Mouse (Mus musculus) layer of hippocampus, postnatal 36 days (tissue): Measurements from ENCODE around the gene Anks1. TPM values are rescaled to one million over a fixed set of nuclear protein-coding genes. Genes with fewer than 3 reads are reported as not detected.
A peak's percentile ranks its signal among the peaks of the same experiment; 100 is the strongest.
"Not testable (repeated sequence)": the region's sequence is repeated elsewhere in the genome, so short reads cannot be mapped to it uniquely, and the experiment has no call there.

ENCODE experiments used
- DNase-seq, 2 experiments: peaks; one replicate each; pipeline ENCODE4 v3.0.0; 2022
- total RNA-seq, 2 experiments: library from RNA; stranded (reverse); gene quantifications; 2 replicates each; pipeline ENCODE4 v1.2.3; 2021

Gene Anks1
- total RNA-seq, 2 experiments from 2014 or later: 39.9 to 40.4 TPM

DNA sequence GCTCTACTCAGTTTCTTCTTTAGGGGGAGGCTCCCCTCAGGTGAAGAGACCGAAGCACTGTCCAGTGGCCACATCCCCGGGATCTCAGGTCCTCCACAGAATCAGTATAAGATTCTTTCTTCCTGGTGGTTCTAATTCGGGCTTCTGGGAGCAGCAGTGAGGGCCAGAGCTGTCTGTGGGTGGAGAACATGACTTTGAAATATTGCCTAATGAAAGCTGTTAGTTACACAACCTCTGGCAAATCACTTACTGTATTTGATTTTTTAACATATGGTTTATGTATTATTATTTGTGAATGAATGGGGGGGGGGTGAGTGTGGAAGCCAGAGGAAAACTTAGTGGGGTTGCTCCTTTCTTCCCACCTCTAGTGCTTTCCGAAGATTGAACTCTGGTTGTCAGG is 22.7 kb downstream of the Anks1 start:
- DNase-seq: no peak

DNA sequence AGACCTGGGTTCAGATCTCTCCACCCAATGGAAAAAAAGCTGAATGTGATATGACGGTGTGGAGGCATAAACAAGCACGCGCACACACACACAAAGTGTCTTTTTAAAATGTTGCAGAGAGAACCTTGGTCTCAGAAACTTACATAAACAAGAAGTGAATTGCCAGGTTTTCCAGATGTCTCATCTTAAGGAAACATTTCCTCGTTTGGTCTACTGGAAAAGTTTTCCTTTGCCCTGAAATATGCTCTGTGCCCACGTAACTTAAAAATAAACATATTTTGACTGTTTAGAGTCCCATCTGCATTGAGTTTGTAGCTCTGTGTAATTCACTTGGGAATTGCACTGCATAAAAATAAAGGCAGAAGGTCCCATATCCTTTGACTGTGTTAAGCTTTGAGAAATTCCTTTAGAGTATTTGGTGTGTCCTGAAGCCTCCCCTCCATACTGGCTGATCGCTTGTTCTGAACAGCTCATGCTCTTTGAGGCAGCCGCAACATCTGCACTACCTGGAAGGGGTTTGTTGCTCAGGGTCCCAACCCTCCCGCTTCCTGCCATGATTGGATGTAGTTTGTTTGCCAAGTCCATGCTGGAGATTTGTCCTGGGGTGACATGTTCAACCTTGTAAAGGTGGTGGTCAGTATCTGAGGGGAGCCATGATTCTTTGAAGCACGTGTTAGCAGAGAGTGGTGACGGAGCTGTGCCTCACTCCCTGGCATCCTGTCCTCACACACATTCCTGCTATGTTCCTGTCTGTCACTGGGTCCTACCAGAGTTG is 25.2 kb downstream of the Anks1 start:
- no peak for DNase-seq

DNA sequence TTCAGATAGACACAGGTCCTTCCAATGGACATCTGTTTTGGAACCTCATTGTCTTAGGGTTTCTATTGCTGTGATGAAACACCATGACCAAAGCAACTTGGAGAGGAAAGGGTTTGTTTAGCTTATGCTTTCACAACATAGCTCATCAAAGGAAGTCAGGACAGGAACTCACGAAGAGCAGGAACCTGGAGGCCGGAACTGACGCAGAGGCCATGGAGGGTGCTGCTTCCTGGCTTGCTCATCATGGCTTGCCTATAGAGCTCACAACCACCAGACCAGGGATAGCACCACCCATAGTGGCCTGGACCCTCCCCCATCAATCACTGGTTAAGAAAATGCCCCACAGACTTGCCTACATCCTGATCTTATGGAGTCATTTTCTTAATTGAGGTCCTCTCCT is 26.0 kb downstream of the Anks1 start:
- DNase-seq: no peak

DNA sequence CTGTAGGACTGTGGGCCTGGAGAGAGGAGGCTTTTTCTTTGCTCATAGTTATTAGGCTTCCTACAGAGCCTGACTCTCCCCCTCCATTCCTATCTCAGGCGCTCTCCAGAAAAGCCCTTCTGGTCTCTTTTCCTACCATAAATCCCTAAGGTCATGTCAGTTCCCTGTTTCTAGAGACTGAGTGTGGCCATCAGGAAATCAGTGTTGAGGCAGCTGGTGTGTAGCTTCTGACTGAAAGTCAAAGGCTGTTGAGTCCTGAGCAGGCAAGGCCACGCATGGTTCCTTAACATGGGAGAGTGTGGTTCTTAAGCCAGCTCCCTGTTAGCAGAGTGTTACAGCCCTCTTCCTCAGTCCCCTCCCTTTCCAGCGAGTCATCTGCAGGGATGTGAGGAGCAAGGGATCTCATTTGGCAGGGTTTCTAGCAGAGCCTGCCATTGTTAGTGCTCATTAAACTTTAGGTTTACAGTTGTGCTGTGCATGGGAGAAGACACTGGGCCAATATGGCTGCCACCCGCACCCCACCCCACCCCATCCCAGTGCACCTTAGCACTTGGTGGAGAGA is 28.0 kb downstream of the Anks1 start:
- DNase-seq: no peak

DNA sequence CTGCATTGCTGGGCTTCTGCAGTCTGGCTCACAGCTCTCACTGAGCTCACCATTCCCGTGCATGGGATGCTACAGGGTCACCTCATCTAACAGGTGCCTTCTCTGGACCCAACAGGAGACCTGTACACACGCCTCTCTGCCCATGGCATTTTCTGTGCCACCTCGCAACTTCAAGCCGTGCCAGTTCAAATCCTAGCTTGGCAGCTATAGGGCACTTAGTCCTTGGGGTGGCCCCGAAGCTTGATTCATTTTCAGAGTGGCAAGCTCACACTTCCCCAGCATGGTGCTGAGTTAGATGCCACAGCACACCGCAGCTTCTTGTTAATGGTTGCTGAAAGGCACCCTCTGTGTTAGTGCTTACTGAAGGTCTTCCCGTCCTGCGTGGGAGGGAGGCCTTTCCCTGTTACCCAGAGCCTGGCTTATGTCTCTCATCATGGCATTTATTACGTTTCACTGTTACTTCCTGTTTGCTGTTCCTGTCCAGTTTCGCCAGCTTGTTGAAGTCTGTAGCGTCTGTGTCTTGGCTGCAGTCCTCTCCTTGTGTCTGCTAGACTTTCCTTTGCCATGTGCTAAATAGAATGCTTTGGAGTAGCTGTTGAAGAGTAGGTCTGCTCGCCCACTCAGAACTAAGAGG is 29.1 kb downstream of the Anks1 start:
- DNase-seq: peak; percentile 9 to 16

DNA sequence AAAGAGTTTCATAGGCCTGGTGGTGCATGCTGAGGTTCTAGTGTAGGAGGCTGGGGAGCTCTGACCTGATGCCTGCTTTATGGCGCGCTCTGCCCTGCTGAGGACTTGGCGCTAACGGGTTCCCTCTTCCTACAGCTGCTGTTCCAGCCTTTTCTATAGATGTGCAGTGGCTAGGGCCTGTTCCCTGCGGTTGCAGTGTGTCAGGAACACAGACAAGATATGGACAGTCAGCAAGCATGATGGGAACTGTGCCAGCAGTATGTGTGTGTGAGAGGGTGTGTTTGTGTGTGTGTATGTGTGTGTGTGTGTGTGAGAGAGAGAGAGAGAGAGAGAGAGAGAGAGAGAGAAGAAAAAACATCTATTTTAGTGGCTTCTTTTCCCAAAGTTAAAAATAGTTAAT is 29.9 kb downstream of the Anks1 start:
- no peak for DNase-seq

DNA sequence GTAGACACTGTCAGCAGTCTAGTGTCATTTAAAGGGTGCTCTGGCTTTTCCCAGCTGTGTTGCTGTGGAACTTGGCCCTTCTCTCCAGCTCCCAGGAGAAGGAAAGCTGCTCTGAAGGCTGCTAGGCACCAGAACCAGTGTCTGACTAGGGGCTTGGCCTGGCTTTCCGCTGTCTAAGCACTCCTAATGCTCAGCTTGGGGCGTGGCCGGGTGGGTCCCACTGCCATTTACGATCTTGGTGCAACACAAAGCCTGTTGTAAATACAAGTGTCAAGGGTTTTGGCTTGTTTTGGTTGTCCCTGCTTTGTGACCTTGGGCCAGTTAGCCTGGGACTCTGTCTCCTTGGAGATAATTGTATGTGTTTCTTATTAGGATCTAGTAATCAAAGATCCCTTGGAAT is 31.2 kb downstream of the Anks1 start:
- DNase-seq: no peak

DNA sequence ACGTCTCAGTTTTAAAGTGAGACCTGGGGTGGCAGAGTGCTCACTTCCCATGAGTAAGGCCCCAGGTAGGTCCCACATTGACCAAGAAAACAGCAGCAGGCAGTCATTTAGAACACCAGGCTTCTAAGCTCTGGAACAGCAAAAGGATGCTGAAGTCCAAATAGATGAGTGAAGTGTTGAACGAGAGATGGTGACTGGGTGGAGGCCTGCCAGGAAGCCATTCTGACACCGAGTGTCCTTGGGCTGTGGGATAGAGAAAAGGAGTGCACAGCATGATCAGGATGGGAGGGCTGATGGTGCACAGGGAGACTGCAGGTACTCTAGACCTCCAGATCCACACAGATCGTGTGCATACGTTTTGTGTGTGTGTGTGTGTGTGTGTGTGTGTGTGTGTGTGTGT is 32.1 kb downstream of the Anks1 start:
- no peak for DNase-seq

DNA sequence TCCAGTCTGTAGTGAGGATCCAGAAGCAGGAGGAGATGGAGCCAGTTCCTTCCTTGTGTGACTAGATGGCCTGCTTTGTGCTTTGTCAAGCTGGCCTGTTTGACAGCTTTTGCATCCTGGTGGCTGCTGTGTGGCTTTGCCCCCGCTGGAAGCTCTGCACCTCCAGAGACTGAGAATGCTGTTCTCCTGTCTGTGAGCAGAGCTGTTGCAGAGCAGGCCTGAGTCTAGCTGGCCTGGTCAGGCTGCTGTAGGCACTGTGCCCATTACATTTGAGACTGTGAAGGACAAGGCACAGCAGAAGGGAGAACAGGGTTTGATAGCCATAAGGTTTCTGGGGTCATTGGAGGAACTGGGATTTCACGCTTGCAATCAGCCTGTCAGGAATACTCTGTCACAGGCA is 32.6 kb downstream of the Anks1 start:
- no peak for DNase-seq

DNA sequence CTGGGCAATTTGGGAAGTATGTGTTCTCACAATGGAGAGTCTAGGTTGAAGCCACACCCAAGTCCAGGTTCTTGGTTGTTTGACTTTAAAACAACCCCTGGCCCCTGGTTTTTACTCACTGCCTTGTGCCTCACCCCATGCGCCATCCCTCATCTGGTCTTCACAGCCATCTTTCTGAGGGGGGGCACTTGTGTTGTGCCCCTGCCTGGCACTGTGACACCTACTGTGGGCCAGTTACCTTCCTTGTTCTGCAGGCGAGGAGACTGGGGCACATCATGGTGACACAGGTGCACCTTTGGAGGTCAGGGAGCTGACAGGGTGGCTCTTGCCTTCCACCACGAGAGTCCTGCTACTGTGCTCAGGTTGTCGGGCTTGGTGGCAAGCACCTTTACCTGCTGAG is 33.0 kb downstream of the Anks1 start:
- DNase-seq: no peak

DNA sequence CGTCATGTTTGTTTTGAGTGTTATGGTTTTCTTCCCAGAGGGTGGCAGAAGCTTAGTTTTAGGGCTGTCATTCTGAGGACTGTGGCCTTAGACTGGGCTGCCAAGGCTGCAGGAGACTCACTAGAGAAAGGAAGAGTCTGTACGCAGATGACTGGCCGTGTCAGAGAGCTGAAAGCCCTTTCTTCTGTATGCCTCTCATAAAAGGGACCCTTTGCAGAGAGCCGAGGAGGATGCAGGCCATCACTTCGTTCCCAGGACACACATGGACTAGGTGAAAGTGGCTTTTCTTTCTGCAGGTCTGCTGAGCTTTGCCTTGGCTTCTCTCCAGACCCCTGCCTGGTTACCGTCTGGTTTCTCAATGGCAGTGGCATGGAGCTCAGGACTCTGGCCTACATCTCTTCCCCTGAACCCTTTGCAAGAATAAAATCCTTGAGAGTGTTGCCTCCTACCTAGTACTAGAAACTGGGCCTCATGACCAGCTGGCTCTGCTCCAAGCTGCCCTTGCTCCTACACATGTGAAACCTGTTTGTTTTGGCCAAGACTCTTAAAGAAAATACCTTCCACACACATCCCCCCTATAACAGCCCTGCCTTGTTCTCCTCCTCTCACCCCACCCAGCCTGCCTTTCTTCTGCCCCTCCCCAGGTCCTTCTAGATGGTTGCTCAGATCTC is 36.6 kb downstream of the Anks1 start:
- DNase-seq: peak in 1 of 2 experiments; percentile 22

DNA sequence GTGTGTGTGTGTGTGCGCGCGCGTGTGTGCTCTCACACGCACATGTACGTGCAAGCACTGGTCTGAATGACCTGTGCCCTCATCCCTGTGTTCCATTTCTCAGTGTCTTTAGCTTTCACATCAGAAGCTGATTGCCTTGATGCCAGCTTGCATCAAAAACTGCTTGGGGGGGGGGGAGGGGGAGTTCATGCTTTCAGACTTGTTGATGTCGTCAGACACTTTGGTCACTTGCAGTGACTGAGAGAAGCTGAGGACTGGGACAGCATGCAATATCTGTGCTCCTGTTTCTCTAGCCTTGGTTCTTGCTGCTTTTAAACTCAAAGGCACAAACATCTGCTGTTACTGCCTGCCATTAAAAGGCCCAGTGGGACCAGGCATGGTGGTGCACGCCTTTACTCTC is 37.3 kb downstream of the Anks1 start:
- no peak for DNase-seq

DNA sequence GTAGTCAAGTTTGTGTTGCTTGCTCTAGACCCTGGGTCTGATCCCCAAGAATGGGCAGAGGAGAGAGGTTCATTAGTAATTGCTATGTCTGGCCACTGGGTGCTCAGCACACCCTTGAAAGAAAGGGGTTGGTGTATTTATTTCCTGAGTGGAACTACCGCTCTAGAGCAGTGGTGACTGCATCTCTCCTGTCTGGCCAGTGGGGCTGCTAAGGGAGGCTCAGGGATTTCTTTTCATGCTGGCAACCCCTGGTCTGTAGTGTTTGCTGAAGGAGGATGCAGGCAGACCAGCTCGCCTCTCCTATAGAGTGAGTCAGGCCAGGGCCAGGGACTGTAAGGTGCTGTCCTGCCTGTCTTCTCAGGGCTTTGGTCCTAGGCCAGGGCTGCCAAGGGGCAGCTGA is 38.0 kb downstream of the Anks1 start:
- DNase-seq: no peak

DNA sequence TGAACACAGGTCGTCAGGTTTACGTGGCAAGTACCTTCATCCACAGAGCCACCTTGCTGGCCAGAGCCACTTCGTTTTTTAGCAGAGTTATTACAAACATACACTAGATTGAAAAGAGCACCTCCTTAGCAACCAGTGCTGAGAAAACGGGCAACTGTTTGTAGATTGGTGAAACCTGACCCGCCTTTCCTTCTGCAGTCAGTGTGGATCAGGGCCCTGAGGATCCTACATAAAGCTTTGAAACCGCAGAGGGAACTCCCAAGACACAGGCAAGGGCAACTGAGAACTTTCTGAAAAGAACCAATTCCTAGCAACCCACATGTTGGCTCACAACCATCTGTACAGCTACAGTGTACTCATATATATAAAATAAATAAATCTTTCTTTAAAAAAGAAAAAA is 44.0 kb downstream of the Anks1 start:
- DNase-seq: no peak

DNA sequence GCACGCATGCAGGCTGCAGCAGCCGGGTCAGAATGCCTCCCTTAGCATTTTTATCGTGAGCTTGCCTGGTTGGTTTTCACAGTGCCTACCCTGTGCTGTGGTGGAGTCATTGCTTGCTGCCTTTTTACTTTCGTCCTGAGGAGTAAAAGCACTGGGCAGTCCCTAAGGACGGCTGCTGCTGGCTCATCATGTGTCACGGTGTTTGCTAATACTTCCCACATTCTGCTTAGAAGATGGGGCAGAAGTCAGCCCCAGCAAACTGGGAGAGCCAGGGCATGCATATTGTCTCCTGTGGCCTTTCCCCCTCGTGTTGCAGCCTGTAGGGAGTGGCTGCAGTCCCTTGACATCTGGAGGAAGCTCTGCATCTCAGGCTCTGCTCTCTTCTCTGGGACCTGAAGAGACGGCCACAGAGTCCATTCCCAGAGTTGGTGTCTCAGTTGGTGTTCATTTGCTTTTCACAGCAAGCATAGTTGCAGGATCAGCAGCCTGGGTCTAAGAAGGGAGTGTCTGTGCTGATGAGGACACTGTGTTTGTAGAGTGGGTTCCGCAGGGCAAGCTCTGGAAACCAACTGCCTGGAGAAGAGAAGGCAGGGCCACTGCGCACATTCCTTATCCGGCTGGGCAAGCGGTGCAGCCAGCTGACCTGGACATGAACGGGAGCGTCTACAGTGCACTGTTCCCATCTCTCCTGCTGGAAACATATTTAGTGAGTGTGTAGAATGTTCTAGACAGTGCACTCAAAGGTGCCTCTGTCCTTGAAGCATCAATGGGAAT is 45.7 kb downstream of the Anks1 start:
- DNase-seq: no peak

DNA sequence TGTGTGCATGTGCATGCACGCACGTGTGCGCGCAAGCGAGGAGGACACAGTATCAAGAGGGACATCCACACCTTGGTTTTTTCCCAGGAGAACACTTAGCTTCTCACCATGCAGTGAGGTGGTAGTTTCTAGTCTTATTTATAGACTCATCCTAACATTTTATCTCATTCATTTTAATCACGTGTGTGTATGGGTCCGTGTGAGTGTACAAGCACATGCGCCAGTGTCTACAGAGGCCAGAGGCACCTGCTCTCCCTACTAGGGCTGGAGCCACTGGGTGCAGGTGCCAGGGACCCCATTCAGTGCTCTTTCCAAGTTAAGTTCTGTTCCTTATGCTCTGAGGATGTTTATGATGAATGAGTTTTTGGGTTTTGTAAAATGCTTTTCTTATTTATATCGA is 48.5 kb downstream of the Anks1 start:
- no peak for DNase-seq

DNA sequence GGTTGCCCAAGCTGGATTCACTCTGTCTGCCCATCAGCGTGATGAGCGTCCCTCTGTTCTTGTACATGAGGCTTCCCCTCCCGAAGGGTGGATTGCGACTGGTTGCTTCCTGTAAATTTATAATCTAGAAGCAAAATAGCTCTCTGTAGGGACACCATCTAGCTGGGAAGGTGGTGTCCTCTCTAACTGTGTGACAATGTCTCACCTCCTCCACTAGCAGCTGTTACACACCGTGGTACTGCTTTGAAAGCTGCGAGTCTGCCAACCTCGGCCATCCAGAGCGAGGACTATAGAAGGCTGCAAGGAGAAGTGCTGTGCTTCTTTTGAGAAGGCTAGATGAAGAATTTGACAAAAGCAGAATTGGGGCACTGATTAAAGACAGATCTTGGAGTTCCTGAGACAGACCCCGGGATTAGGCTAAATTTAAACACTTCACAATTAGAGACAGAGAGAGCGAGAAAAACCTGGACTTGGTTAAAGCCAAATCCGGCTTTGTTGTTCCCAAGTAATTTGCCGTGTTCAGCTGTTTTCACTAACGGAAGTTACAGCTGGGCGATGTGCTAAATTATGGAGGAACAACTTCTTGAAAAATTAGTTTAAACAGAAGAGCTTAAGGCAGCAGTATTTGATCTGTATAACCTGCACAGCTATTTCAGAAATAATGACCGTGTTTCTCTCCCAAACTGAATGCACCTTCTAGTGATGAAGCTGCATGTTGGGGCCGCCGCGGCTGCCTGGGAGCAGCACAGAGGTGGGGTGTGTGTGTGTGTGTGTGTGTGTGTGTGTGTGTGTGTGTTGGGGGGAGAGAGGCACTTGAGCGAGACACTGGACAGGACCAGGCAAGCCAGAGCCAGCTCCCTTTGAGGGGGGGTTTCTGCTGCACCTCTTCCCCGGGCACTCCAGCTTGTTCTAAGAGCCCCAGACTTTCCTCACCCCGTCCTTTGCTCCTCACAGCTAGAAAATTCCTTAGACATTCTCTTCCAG is 51.3 kb downstream of the Anks1 start:
- DNase-seq: no peak

DNA sequence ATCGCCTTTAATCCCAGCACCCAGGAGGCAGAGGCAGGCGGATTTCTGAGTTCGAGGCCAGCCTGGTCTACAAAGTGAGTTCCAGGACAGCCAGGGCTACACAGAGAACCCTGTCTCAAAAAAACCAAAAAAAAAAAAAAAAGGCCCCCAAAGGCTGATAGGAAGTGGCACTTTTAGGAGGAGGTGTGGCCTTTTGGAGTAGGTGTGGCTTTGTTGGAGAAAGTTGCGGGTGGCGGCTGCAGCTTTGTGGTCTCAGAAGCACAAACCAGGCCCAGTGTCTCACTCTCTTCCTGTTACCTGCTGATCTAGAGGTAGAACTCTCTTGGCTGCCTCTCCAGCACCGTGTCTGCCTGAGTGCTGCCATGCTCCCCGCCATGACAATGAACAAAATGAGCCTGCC is 54.0 kb downstream of the Anks1 start:
- DNase-seq: not testable (repeated sequence)

DNA sequence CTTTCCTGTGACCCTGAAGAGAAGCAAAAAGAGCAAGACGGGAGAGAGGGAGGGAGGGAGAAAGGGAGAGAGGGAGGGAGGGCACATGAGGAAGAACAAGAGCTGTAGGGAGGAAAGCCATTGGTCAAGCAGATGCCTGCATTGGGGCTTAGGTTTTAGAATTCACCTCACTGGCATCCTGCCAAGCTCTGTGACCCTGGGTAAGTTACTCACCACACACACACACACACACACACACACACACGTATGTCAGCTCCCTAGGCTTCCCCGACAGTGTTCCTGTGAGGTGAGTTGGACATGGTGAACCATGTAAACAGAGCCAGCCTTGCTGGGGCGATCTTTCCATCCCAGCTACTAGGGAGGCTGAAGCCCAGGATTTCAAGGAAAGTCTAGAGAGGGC is 55.5 kb downstream of the Anks1 start:
- no peak for DNase-seq

DNA sequence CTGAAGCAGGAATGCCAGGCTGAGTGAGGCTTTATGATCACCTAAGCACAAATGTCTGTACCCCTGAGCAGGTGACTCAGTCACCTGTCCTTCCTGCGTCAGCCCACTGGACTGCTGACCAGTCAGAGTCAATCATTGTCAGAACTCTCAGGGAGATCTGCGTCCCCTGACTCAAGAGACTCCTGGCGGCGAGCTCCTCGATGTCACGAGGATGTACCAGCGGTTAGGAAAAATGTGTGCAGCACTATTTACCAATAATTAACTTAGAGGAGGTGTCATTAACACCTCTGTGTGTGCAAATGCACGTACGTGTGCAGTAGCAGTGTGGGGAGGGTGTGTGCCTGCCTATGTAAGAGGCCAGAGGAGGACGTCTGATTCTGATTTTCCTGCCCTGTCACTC is 56.2 kb downstream of the Anks1 start:
- DNase-seq: no peak

DNA sequence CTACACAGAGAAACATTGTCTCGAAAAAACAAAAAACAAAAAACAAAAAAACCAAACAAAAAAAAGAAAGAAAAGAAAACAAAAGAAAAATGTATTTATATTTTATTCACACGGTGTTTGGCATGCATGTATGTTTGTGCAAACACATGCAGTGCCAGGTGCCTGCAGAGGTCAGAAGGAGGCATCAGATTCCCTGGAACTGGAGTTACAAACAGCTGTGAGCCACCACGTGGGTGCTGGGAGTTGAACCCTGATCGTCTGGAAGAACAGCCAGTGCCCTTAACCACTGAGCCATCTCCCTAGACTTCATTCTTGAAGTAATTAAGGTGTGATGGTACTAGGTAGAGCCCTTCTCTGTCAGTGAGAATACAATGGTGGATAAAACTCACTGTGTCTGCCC is 57.0 kb downstream of the Anks1 start:
- no peak for DNase-seq
